Mouse (Mus musculus) gastrocnemius, postnatal 25 days (tissue): ENCODE measurements around the gene Adam1b. TPM values are rescaled to one million over a fixed set of nuclear protein-coding genes. Genes with fewer than 3 reads are reported as not detected.
"Not testable (repeated sequence)": the region's sequence is repeated elsewhere in the genome, so short reads cannot be mapped to it uniquely, and the experiment has no call there.

Source experiments
- DNase-seq: peaks from one replicate; pipeline ENCODE4 v3.0.0; 2022
- long read RNA-seq, 2 experiments: library from polyadenylated mRNA; stranded (forward); transcript quantifications; one replicate each; pipeline ENCODE4 v2.0.0; 2021
- total RNA-seq, 2 experiments: library from RNA; stranded (reverse); gene quantifications; 1 replicate in 1 of 2; 2 replicates in 1 of 2; pipeline ENCODE4 v1.2.3; 2021

The Adam1b gene
- total RNA-seq = not detected
- long read RNA-seq, experiment 1 = 0 reads
- long read RNA-seq, experiment 2 = 0 reads

DNA sequence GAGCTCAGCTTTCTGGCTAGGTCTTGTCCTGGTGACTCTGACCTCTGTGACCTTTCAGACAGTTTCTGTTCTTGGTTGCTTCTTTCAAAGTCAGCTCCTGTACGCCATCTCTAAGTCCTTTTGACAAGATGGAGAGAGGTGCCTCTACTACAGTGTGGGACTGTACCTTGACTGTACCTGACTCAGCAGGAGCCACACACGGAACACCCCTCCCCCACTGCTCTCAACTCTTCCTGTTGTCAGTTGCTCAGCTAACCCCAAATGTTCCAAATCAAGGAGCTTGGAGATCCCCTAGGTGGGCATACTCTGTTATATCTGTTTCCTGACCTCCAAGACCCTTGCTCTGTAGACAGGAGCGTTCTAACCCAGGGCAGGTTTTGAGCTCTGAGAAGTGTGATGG lies at the start of gene Adam1b:
Gene Adam1b (minus strand): TSS at position 205 of the 400 bp plus-strand sequence.
- DNase-seq = no peak

DNA sequence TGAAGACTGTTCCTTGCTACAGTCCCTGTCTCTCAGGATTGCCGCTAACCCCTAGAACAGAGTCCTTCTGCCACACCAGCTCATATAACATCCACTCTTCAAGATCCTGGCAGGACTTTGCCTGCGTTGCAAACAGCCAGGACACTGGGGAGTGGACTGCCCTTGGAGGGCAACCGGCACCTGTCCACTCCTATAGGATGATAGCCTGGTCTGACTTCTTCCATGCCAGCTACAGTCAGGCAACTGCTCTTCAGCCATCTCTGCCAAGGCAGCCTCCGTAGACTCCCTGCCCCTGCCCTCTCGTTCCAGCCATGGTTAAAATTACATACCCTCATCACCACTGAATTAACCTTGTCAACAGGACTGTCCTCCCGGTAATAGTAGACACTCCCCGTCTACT lies 46.0 kb upstream of the Adam1b start:
- peak; percentile 71 for DNase-seq

DNA sequence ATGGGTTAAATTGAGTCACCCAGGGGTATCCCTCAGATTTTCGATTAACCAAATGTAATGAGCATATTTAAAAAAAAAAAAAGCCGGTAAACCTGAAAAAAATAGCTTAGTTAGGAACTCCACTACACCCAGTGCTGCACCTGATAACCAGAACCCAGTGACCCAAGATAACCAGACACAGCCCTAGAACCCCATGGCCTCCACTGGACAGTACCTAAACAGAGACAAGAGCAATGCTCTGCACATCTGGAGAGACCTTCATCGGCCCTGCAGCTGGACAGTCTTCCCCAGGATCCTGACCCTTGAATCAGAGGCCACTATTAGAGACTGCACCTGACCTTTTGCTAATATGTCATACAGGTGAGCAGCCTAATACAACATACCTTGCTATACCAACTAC lies 43.8 kb upstream of the Adam1b start:
- no peak for DNase-seq

DNA sequence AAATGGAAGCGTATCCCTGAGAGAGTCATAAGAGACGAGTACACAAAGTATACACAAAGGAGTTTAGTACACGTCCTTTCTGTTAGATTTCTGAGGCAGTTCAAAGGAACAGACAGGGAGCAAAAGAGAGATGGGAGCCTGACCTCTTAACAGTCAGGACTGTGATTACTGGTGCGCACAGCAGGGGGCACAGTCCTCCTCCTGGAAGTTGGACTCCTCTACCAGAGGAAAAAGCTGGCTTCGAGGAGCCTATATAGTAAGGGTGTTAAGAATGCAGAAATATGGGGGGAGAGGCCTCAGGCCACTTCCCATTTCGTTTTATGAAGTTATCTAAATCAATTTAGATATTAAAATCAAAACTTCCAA lies 43.3 kb upstream of the Adam1b start:
- no peak for DNase-seq

DNA sequence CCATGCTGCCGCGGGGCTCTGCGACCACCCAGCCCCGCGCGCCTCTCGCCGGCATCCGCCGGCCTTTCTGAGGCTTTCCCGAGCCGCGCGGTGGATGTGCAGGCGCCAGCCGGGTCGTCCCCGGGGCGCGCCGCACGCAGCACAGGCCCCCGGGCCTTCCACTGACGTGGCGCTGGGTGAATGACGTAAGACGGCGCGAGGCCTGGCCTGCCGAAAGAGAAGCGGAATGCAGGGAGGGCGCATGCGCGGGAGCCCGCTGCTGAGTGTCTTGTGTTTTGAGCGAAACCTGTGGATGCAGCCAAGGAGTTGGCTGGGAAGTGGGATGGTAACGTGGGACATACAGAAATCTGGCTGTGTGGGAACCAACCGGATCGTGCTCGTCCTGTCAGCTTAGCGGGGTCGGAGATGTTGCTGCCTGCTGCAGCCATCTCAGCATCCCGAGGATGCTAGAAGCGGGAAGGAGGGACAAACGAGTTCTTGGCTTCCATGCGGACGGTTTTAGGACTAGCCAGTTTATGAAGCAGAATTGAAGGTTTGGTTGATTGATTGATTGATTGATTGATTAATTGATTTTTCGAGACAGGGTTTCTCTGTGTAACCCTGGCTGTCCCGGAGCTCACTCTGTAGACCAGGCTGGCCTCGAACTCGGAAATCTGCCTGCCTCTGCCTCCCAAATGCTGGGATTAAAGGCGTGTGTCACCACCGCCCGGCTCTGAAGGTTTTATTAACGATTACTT lies 42.7 kb upstream of the Adam1b start, which contains the start of gene Mapkapk5:
Gene Mapkapk5 (minus strand): TSS at position 113 of the 737 bp plus-strand sequence.
- DNase-seq = peak; percentile 94

DNA sequence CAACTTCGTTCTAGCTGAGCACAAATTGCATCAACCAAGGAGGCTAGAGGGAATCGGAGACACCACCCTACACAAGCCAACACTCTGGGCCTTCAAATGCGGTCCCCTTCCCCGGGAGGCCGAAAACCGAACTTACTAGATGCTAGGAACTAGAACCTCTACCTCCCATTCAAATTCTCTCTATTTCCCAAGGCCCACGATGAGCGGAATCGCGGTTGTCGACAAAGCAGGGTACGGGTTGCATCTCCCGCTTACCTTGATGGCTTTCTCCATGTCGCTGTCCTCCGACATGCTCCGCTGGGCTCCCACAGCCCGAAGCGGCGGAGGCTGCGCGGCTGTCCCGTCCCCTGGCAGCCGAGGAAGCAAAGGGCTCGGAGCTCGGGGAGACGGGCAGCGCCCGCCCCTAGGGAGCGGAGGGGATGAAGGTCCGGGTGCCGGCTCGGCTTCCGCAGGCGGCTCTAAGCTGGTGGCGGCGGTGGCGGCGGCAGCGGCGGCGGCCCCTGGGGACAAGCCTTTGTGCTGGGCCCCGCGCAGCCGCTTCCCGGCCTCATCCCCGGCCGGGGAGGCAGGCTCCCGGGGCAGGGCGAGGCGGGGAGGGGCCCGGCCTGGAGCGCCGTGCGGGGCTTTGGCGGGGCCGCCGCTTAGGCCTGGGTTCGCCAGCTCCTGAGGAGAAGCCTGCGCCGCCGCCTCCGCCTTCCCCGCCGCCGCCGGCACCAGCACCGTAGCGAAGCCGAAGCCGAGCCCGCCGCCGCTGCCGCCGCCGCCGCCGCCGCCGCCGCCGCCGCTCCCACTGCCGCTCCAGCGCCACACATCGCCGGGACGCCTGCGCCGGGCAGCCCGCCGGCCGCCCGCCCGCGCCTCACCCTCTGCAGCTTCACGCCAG lies 41.9 kb upstream of the Adam1b start, which contains the start of the genes Adam1a and Gm42878:
Gene Adam1a (minus strand): TSS at position 573 of the 883 bp plus-strand sequence.
Gene Gm42878 (minus strand): TSS at position 573 of the 883 bp plus-strand sequence.
- DNase-seq = no peak

DNA sequence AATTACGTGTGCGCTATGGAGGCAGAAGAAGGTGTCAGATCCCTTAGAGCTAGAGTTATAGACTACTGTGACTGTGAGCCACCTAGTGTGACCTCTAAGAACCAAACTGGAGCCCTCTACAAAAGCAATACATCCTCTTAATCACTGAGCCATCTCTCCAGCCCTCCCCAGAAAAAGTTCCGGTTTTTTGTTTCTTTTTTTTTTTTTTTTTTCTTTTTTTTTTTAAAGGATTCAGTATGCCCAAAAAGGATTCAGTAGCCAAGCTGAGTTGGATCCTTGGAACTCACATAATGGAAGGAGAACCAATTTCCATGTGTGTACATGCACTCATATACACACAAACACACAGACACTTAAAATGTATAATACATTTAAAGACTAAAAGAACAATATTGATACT lies 40.1 kb upstream of the Adam1b start:
- DNase-seq = no peak

DNA sequence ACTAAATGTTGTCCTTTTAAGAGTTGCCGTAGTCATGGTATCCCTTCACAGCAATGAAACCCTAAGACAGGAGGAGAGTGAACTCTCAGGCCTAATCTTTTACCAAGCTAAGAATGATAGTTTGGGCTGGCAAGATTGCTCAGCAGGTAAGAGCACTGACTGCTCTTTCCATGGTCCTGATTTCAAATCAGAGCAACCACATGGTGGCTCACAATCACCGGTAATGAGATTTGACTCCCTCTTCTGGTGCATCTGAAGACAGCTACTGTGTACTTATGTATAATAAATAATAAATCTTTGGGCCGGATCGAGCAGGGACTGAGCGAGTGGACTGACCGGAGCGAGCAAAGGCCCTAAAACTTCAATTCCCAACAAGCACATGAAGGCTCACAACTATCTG lies 38.0 kb upstream of the Adam1b start:
- no peak for DNase-seq

DNA sequence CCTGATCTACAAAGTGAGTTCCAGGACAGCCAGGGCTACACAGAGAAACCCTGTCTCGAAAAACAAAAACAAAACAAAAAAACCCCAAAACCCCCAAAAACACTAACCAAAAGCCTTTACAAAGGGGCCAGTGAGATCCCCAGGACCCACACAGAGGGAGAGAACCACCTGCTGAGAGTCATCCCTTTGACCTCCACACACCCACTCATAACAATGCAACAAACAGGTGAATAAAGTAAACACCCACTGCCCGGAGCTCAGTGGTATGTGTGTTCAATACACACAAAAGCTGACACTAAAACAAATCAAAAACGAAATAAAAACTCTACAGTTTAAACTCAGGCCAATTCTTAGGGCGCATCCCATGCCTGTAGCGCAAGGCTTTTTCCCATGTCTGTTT lies 36.8 kb upstream of the Adam1b start:
- DNase-seq = no peak

DNA sequence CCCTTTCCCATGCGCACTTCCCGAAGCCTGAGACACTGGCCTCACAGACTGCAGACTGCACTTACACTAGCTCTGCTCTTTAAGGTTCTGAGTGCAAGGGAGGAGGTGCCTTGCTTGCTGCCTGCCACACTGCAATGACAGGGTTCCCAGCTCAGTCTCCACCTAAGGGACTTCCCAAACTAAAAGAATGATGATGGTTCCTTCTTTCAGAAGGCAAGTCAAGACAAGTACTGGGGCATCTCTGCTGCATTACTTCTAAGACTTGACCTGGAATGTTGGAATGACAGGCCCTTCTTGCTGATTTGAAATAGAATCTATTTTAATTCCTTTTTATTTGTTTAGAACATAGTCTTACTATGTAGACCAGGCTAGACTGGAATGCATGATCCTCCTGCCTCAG lies 34.4 kb upstream of the Adam1b start:
- DNase-seq = no peak

DNA sequence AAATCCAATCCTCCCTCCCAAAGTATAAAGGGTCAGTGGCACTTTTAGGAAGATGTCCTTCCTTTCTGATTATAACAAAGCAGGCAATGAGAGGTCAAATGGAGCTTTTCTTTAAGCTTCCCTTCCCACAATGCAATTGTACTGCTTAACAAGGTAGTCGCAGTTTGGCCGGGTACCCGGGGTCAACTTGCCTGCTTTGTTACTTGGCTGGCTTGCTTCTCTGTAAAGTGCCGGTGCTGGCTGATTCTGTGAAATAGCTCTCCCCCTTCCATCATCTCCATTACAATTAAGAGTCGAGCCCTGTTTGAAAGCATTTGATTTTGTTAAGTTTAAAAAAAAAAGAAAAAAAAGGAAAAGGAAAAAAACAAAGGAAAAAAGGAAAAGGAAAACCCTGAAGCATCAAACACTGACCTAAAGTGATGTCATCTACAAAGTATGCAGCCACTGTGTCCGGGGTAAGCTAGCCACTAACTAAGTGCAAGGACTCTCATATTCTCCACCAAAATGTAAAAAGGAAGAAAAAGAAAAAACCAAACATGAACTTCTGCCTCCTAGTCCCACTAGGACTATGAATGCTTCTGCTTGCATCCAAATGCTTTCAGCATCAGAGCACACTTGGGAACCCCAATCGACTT lies 33.8 kb upstream of the Adam1b start:
- DNase-seq = no peak

DNA sequence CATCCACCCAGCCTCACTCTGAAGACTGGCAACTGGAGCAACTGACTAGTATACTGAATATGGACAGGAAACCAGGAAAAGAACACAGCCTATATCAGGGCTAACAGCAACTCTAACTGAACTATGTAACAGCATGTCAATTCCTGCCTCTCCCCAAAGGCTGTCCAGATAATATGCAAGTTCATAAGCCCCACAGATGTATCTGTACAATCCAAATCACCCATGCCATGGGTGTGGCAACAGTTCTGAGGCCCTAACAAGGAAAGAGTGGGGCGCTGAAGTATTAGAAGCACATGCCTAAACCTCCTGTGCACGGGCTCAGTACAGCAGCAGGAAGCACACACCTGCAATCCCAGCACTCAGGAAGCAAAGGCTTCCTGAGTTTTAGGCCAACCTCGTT lies 31.9 kb upstream of the Adam1b start:
- DNase-seq = no peak

DNA sequence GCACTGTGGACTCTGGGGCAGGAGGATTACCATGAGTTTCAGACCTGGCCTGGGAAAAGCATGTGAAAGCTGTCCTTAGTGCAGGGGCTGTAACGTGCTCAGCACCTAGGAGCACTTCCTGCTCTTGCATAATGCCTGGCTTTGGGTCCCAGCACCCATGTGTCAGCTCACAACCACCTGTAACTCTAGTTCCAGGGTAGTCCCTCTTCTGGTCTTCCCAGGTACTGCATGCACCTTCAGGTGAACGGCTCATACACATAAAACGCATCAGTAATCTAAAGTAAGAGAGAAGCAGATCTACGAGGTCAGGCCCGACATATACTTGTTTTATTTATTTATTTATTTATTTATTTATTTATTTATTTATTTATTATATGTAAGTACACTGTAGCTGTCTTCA lies 31.3 kb upstream of the Adam1b start:
- DNase-seq = no peak

DNA sequence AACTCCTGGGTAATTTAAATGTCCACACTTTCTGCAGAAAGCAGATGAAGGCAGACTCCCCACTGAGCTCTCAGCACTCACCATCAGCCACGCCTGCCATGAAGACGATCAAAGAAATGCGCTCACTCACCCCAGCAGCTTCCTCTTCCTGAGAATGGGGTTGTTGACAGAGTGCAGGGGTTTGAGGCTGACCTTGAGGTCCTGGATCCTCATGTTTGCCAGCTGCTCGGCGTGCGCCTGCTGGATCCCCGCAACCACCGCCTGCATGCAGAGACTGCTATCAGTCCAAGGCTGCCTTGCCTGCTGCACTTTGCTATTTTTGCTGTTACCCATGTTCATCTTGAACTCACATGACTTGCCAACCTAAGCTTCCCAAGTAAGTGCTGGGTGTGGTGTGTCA lies 23.7 kb upstream of the Adam1b start:
- DNase-seq = no peak

DNA sequence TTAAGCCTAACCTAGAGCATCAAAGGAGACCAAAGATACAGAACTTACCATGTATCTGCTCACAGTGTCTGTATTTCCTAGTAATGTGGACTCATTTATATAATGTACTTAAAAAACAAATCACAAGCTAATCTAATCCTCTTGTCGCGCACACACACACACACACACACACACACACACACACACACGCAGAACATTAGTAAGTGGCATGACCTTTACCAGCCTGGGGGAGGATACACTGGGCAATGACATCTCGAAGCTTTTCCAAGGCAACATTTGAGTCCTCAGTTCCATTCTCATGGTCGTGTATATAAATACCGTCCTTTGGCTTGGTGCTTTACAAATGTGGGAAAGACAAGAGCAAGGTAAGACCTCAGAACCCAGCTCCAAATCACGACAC lies 23.3 kb upstream of the Adam1b start:
- DNase-seq = no peak

DNA sequence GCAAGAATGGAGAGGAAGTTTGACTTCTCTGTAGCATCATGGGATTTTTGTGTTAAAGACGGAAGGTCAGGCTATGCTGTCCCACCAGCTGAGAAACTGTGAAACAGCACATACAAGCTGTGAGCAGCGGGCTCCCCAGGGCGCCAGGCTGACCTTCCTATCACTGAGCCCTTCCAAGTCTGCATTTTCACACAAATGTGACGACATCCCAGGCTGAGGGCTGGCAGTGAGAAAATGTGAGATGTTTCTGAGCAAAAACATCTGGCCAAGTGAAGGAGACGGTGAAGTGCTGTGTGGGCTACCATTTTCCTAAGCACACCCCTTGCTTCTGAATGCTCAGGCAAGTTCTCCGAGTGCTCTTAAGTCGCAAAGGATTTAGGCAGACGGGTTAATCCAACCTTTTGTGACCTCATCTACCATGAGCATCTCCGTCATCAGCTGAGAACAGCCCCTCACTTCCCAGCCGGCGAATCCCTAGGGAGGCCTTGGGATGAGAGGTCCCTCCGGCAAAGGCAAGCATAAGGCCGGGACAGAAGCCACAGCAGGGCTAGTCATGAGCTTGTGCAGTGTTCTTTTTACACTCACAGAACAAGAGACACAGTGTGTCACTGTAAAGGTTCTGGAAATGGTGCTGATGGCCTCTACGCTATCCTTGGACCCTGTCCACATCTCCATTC lies 22.7 kb upstream of the Adam1b start:
- no peak for DNase-seq

DNA sequence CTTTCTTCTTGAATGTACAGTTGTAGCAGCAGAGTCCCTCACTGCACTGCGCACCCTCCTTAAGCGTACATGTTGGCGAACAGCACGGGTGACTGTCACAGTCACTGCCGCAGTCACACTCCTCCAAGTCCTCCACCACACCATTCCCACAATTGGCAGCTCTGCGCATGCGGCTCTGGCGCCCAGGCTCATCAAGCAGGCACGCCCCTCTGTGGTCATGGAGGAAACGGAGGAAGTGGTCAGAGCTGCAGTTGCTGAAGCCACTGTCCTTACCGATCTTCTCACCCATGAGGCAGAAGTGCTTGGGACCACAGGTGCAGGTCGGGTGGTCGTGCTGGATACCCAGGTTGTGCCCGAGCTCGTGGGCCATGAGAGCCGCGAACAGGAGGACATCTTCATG lies 16.5 kb upstream of the Adam1b start:
- DNase-seq = not testable (repeated sequence)

DNA sequence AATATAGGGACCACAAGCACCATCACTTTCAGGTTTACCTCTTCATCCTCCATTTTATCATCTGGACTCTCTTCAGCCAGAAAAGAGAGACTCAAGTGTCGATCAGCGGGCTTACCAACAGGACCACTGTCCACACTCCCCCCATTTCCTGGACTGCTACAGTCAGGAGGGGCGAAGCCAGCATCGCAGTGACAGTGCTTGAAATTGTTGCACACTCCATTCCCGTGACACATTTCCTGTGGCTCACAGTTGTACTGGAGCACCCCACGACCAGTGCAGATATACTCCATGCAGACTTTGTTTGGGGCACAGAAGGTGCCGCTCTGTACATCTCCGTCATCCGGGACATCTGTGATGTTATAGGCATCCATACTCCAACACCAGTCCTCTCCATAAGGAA lies 15.7 kb upstream of the Adam1b start:
- no peak for DNase-seq

DNA sequence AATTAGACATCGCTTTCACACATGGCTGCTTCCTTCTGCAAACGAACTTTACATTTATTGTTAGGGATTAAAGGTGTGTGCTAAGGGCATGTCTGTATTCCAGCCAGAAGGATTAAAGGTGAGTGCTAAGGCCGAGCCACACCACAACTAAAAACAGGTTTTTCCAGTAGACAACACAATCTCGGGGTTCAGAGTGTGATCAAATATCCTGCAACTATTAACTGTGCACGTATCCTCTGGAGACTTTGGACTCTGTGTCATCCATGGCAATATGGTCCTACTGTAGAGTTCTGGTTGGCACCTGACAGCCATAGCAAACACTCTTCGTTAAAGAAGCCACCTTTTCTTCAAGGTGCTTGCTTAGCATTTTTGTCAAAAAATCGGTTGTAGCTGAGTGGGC lies 6.8 kb upstream of the Adam1b start:
- DNase-seq = no peak

DNA sequence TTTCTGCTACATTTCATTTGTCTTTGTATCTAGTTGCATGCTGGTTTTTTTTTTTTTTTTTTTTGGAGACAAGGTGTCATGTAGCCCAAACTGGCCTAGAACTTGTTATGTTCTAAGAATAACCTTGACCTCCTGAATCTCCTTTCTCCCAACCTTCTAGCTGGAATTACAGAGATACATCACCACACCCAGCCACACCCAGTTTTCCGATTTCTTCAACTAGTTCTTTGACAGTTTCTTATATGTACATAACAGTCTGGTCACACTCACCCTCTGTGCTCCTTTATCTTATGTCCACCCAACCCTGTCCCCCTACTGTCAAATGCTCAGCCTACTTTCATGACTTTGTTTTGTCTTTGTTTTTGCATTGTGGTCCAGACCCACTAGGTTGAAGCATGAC lies 3.6 kb upstream of the Adam1b start:
- no peak for DNase-seq

DNA sequence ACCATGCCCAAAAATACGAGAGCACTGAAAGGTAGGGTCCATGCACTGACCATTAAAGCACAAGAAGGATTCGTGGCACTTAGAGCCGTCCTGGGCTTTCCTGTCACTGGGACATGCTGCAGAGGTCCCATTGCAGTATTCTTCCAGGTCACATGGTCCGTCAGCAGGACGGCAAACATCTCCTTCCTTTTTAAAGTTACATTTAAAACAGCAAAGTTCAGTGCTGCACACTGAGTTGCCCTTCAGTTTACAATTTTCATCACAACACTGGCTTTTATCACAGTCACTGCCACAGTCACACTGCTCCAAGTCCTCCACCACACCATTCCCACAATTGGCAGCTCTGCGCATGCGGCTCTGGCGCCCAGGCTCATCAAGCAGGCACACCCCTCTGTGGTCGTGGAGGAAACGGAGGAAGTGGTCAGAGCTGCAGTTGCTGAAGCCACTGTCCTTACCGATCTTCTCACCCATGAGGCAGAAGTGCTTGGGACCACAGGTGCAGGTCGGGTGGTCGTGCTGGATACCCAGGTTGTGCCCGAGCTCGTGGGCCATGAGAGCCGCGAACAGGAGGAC lies 1.7 kb downstream of the Adam1b start:
- DNase-seq = not testable (repeated sequence)

DNA sequence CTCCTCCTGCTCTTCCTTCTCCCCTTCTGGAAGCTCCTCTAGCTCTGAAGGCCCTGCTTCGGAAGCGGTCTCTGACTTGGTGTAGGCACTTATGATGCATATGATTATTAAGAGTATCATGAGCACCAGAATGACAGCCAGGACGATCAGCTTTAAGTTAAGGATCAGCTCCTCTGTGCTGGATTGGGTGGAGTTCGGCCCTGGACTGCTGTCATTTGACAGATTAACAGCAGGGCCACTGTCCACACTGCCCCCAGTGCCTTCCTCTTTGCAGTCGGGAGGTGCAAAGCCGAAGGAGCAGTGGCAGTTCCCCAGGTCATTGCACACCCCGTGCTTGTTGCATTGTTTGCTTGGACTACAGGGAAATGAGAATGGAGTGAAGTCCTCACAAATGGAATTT lies 2.5 kb downstream of the Adam1b start:
- DNase-seq = no peak
